Mouse (Mus musculus) yolk sac, embryonic 10.5 days (tissue): Measurements from ENCODE around the gene Fhod1.
A peak's percentile ranks its signal among the peaks of the same experiment; 100 is the strongest.

Experiments used
- DNase-seq: peaks from one replicate; pipeline ENCODE4 v3.0.0-alpha.2; 2017; ENCODE audit warnings: low spot score

Fhod1 gene

DNA sequence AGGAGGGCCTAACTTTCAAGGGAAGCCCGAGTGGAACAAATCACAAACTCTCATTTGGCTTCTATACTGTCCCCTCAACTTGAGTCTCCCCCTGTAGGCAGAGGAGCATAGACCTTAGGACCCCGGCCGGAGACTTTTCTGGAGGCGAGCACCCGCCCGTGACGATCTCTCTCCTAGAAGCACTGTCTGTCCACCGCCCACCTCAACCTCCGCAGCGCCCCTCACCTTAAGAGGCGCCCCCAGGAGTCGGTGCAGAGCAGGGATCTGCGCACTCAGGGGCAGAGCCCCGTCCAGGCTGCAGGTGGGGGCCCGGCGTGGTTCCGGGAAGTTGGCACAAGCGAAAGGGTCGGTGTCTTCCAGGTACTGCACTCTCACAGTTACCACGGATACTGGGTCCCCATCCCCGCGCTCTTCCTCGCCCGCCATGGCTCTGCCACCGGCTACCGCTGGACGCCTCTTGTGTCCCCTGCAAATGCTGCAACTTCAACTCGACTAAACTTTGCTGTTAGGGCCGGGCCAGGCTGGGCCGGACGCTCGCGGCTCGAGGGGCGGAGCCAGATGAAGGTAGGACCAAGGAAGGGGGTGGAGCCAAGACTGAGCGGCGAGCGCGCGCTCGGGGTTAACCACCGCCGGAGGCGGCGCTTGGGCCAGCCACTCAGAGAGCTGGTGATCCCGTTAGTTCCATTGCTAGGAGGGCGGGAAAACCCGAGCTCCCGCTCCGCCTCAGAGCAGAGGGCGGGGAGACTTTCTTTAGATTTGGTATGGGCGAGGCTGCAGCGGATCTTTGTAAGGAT is at the start of gene Fhod1:
Gene Fhod1, minus strand, starts transcription at position 526 of the 794 bp plus-strand sequence.
- DNase-seq, result peak; percentile 97

GRCm38 (mm10) chr8:105393915-105394314 is 46.2 kb upstream of the Fhod1 start:
- no peak for DNase-seq

- no peak for DNase-seq
Observed at GRCm38 (mm10) chr8:105393089-105393787, 45.5 kb upstream of the Fhod1 start.

GRCm38 (mm10) chr8:105389096-105389495 is 41.3 kb upstream of the Fhod1 start:
- DNase-seq, result no peak

GRCm38 (mm10) chr8:105387151-105387550 is 39.4 kb upstream of the Fhod1 start:
- DNase-seq, result no peak

- no peak for DNase-seq
Observed at GRCm38 (mm10) chr8:105384070-105384469, 36.3 kb upstream of the Fhod1 start.

- no peak for DNase-seq
Observed at GRCm38 (mm10) chr8:105380308-105380707, 32.6 kb upstream of the Fhod1 start.

- no peak for DNase-seq
Observed at GRCm38 (mm10) chr8:105378673-105379072, 30.9 kb upstream of the Fhod1 start.

- no peak for DNase-seq
Observed at GRCm38 (mm10) chr8:105374513-105374966, 26.8 kb upstream of the Fhod1 start.

GRCm38 (mm10) chr8:105373032-105373431 is 25.3 kb upstream of the Fhod1 start, which contains the start of gene Plekhg4:
TSS of gene Plekhg4 (plus strand) at chr8:105373274.
- DNase-seq, result no peak

GRCm38 (mm10) chr8:105372473-105372872 is 24.7 kb upstream of the Fhod1 start:
- no peak for DNase-seq

GRCm38 (mm10) chr8:105367107-105367506 is 19.4 kb upstream of the Fhod1 start:
- DNase-seq, result no peak

GRCm38 (mm10) chr8:105361751-105362702 is 14.3 kb upstream of the Fhod1 start:
- no peak for DNase-seq

- no peak for DNase-seq
Observed at GRCm38 (mm10) chr8:105359646-105360045, 11.9 kb upstream of the Fhod1 start.

DNA sequence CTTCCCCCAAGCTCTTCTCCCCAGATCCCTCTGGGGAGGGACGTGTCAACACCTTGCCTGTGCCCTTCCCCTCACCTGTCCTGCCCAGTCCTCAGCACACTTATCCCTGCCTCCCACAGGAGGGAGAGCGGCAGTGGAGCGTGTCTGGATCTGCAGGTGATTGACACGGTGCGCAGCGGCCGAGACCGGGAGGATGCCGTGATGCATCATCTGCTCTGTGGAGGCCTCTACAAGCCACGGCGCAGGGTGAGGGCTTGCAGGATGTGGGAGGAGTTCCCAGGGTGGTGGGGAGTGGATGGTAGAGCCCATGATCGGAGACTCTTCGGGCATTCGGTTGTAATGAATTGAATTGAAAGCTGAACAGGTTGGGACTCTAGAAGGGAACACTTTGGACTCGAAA is 11.5 kb upstream of the Fhod1 start:
- DNase-seq, result no peak

GRCm38 (mm10) chr8:105356681-105357080 is 8.9 kb upstream of the Fhod1 start:
- no peak for DNase-seq

DNA sequence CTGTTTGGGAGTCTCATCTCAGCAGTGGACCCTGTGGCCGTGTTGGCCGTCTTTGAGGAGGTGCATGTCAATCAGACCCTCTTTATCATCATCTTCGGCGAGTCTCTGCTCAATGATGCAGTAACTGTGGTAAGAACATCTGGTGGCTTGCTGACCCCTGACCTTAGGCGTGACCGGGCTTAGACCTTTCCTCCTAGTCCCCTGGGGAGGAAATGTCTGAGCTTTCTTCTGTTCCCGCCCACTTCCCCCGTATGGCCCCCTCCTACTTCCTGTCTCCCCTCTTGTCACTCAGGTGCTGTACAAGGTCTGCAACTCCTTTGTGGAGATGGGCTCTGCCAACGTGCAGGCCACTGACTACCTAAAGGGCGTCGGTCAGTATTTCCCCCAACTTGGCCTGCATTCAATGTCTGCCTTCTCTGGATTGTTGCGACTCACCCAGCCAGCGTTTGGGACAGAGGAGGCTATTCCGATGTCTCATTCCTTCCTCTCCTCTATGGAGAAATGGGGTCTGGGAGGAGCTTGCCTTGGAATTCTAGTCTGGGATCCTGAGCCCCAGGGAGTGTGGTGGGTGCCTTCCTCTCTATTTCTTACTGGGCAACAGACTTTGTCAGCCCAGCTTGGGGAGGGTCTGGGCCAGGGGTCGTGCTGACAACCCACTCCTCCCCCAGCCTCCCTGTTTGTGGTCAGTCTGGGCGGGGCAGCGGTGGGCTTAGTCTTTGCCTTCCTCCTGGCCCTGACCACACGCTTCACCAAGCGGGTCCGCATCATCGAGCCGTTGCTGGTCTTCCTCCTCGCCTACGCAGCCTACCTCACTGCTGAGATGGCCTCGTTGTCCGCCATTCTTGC is 7.6 kb upstream of the Fhod1 start:
- peak; percentile 56 for DNase-seq

DNA sequence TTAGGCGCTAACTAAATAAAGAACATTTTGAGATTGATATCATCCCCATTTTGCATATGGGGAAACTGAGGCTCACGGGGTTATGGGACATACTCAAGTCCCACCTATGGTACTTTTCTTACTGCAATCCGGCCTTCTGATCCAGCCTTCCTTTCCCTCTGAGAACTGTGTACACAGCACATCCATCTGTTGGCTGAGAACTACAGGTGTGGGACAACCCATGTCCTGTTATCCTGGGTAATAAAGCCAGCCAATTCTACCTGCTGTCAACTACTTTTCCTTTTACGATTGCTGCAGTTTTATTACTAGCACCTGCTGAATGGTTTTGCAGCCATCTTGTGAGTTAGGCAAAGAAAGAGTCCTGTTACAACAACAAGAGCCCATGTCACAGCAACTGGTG is 6.8 kb upstream of the Fhod1 start:
- no peak for DNase-seq

- DNase-seq, result no peak
Observed at GRCm38 (mm10) chr8:105353583-105354135, 5.9 kb upstream of the Fhod1 start.

DNA sequence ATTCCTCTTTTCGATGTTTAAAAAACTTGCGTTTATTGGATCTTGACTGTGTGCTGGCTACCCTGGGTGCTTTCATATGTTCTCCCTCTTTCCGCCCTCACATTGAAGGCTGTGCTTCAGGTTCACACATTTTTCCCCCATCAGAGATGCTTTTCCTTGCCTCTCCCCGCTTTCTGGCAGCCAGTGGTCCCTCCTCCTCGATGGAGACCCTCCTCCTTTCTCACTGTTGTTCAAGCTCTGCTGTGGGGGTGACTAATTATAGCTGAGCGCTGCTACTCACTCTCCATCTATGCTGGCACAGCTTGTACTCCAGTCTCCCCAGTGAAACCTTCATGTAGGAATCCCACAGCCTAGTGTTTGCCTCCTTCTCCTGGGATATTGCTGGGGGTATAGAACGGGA is 2.4 kb upstream of the Fhod1 start:
- no peak for DNase-seq
